Mouse (Mus musculus): Measurements from ENCODE around the gene Cnnm1.
A peak's percentile ranks its signal among the peaks of the same experiment; 100 is the strongest.

Gene Cnnm1

GRCm38 (mm10) chr19:43440112-43440737 is at the start of gene Cnnm1:
TSS of gene Cnnm1 (plus strand) at chr19:43440436.
- DNase-seq (ENCODE audit: low read depth, low spot score) = peak; percentile 76

DNA sequence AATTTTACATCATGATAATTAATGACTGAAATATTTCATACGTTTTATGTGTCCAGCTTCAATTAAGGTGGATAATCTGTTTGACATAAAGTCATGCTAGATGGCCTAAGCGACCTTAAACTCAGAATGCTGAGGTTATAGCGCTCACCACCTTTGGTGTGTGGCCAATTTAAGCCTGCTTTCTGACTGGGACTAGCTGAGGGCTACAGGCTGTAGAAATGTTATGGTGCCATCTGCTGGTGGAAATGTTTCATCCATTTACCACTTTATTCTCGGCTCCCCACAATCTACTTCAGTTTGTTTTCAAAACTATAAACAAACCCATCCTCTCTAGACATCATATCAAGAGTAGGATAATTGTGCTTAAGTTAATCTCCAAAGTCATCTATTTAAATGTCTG is 43.9 kb upstream of the Cnnm1 start:
- peak; percentile 69 for DNase-seq (ENCODE audit: low read depth, low spot score)

GRCm38 (mm10) chr19:43407181-43407580 is 33.1 kb upstream of the Cnnm1 start:
- no peak for DNase-seq (ENCODE audit: low read depth, low spot score)

DNA sequence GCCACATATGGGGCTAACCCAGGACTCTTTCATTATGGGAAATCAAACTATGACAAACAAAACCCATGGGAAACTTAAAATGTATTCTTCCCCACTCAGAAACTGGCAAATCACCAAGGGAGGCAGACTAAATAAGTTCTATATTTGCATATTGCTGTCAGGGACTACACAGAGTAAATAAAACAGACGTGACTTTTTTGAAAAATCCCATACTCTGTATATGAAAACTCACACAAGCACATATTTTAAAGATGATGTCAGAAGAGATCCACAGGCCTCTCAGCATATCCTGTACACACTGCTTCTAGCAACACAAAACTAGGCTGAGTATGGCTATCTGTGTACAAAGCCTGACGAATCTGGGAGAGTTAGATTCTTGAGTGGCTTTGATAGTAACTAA is 24.7 kb upstream of the Cnnm1 start:
- DNase-seq (ENCODE audit: low read depth, low spot score) = no peak

GRCm38 (mm10) chr19:43420506-43420905 is 19.7 kb upstream of the Cnnm1 start:
- no peak for DNase-seq (ENCODE audit: low read depth, low spot score)

- DNase-seq (ENCODE audit: low read depth, low spot score) = no peak
Observed at GRCm38 (mm10) chr19:43424082-43424481, 16.2 kb upstream of the Cnnm1 start.

- no peak for DNase-seq (ENCODE audit: low read depth, low spot score)
Observed at GRCm38 (mm10) chr19:43427446-43428224, 12.6 kb upstream of the Cnnm1 start.

- DNase-seq (ENCODE audit: low read depth, low spot score) = no peak
Observed at GRCm38 (mm10) chr19:43439246-43439645, 990 bp upstream of the Cnnm1 start.

GRCm38 (mm10) chr19:43440768-43441660 is 778 bp downstream of the Cnnm1 start:
- DNase-seq (ENCODE audit: low read depth, low spot score) = peak; percentile 53

DNA sequence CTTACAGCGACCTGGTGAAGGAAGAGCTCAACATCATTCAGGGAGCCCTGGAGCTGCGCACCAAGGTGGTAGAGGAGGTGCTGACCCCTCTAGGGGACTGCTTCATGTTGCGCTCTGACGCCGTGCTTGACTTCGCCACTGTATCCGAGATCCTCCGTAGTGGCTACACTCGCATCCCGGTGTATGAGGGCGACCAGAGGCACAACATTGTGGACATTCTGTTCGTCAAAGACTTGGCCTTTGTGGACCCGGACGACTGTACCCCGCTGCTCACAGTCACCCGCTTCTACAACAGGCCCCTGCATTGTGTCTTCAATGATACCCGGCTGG is 1.4 kb downstream of the Cnnm1 start:
- DNase-seq (ENCODE audit: low read depth, low spot score) = peak; percentile 9

- DNase-seq (ENCODE audit: low read depth, low spot score) = peak; percentile 28
Observed at GRCm38 (mm10) chr19:43442269-43442668, 2.0 kb downstream of the Cnnm1 start.

DNA sequence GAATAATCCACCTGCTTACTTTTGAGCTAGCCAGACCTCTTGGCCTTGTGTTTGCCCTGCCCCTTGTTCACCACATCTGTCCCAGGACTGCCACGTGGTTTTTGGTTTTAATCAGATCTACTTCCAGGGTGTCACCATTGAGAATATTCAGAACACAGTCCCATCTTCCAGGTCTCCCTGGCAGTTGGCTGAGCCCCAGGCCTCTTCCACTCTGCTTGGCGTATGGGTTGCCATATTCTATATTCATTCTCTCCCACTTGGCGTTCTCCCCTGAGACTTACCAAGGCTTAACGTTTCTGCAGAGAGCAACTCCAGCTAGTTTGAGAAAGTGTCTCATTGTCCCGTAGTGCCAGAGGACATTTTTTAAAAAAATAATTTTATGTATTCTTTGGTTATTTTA is 2.7 kb downstream of the Cnnm1 start:
- DNase-seq (ENCODE audit: low read depth, low spot score) = no peak

GRCm38 (mm10) chr19:43444636-43445205 is 4.5 kb downstream of the Cnnm1 start:
- no peak for DNase-seq (ENCODE audit: low read depth, low spot score)

GRCm38 (mm10) chr19:43451563-43451962 is 11.3 kb downstream of the Cnnm1 start:
- DNase-seq (ENCODE audit: low read depth, low spot score) = no peak

DNA sequence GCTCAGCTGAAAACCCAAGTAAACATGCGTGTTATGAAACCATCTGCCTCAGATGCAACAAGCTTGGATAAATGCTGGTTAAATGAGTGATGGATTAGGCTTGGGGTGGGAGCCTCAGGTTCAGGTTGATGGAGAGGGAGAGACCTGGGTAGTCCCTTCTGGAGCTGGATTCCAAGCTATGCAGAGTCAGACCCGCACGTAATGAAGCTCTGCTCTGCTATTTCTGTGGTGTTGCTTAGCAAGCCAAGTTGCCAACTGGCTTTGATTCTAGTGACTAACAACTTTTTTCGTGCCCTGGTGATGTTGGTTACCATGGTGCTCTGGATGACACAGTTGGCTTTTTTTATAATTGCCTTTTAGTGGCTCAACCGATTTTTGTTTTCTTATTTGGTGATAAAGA is 11.9 kb downstream of the Cnnm1 start:
- no peak for DNase-seq (ENCODE audit: low read depth, low spot score)

- no peak for DNase-seq (ENCODE audit: low read depth, low spot score)
Observed at GRCm38 (mm10) chr19:43453025-43453424, 12.8 kb downstream of the Cnnm1 start.

GRCm38 (mm10) chr19:43459948-43460347 is 19.7 kb downstream of the Cnnm1 start:
- no peak for DNase-seq (ENCODE audit: low read depth, low spot score)

DNA sequence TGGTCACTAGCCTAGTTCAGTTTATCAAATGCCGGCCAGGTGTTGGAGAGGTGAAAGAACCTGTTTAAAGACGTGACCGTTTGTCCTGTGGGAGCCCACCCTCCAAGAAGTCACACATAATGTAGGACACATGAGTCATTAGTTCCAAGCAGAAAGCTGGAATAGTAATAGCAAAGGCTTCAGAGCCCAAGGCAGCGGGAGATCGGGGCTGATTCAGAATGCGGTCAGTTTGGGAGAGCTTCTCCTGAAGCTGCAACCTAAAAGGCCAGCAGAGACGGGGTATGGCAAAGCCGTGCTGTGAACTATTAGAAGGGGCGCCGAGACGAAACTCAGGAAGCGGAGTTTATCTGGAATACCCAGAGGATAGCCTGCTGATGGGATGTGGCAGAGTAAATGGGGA is 20.2 kb downstream of the Cnnm1 start:
- DNase-seq (ENCODE audit: low read depth, low spot score) = no peak

GRCm38 (mm10) chr19:43462141-43462540 is 21.9 kb downstream of the Cnnm1 start:
- no peak for DNase-seq (ENCODE audit: low read depth, low spot score)

GRCm38 (mm10) chr19:43463546-43464293 is 23.5 kb downstream of the Cnnm1 start:
- DNase-seq (ENCODE audit: low read depth, low spot score) = no peak

GRCm38 (mm10) chr19:43464294-43464687 is 24.1 kb downstream of the Cnnm1 start:
- DNase-seq (ENCODE audit: low read depth, low spot score) = no peak

All from mesoderm, embryonic 11.5 days (tissue).